Mouse (Mus musculus): Measurements from ENCODE around the gene Commd7. TPM values are rescaled to one million over a fixed set of nuclear protein-coding genes. Genes with fewer than 3 reads are reported as not detected.
"Not testable (repeated sequence)": the region's sequence is repeated elsewhere in the genome, so short reads cannot be mapped to it uniquely, and the experiment has no call there.

Commd7 gene
- 10 to 100 TPM; 27.6 to 32.0 TPM for total RNA-seq (2021)

DNA sequence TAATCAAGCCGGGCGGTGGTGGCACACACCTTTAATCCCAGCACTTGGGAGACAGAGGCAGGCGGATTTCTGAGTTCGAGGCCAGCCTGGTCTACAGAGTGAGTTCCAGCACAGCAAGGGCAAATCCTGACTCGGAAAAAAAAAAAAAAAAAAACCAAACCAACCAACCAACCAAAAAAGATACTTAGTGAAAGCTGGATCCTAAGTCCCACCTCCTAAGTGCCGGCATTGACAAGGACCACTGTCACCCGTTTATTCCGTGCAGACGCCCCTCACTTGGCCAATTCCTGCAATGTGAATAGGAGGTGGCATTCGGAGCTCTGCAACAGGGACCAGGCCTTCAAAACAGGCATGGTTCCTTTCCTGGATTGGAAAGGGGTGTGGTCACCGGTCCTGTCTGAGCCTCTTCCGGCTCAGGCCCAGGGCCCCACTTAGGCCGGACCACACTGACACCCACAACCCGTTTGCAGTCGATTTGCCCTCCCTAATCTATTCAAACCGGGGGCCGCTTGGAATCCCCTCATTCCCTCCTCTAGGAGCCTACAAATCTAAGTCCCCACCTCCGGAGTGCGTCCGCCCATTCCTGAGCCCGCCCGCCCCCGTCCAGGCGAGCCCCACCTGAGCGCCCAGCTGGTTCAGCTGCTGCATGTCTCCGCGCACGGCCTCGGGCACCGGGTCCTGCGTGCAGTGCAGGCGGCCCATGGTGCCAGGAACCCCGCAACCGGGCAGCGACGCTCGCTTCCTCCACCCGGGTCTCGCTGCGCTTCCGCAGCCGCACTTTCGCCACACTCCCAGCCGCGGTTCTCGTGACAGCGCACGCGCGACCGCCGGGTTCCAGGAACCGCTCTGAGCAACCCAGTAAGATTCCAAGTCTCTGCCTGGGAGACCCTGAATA is at the start of gene Commd7:
TSS of gene Commd7 (minus strand) at position 806 of the 895 bp plus-strand sequence.
- peak; percentile 85 to 88 for DNase-seq (ENCODE audit: low spot score in 2 of 2)
- intact Hi-C loops (cut with DNase I) = no loop called here

DNA sequence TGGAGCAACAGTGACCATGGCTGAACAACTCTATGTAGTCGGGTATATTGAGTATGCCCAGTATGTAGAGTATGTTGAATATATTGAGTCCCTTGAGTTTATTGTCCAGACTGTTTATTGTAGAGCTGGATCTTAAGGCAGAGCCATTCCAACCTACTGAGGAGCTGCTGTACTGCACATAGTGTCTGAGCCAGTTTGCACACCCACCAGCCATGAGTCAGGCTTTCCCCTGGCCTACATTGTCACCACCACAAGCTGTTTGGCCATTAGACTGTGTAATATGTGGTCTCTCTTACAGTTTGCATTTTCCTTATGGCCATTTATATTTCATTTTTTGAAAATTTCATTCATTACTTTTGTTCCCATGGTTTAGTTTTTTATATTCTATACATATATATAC is 47.4 kb upstream of the Commd7 start:
- intact Hi-C loops (cut with DNase I) = no loop called here
- DNase-seq (ENCODE audit: low spot score in 2 of 2) = peak; percentile 24 to 28

DNA sequence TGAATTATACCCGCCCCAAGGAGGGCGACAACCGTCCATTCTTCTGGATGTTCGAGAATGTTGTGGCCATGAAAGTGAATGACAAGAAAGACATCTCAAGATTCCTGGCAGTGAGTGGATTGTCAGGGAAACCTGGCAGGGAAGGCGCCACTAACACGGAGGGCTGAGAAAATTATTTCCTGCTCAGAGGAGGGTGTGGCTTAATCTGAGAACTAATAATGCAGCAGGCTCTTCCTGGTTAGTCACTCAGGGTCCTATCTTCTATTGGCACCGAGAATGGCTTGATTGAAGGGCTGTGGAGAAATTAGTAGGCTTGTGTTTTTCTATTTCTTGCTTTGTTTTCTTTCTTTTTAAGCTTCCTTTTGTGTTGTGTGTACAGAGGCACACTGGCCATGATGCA is 45.0 kb upstream of the Commd7 start:
- intact Hi-C loops (cut with DNase I) = no loop called here

DNA sequence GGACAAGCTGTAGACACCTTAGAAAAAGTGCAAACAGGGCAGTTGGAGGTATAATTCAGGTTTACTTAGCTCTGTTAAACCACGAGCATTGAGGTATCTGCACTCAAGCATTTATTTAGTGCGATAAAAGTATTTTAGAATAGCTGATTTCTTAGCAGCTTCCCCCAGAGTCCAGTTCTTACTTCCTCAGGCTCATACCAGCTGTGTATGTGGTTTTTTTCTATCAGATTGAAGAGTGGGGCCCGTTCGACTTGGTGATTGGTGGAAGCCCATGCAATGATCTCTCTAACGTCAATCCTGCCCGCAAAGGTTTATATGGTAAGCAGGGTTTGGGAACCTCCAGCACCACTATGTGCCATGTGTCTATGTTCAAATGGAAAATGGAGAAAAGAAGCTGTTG is 44.4 kb upstream of the Commd7 start:
- intact Hi-C loops (cut with DNase I) = no loop called here
- no peak for DNase-seq (ENCODE audit: low spot score in 2 of 2)

More for the DNA sequence above, 45.0 kb upstream of the Commd7 start:
- DNase-seq (ENCODE audit: low spot score in 2 of 2) = no peak

DNA sequence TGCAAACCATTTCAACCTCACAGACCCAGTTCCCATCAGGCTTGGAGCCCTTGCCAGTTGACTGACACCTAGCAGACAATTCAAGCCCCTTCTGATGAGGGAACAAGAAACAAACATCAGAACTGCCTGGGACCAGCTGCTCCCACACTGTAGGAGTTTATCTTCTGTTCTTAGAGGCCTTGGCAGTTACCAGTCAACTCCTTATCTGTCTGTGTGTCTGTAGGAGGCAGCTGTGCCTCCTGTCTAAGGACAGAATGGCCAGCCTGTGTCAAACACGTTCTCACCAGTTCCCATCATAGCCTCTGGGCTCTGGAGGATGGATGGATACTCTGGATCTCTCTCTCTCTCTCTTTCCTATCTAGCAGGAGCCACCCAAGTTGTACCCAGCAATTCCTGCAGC is 42.8 kb upstream of the Commd7 start:
- DNase-seq (ENCODE audit: low spot score in 2 of 2); intact Hi-C loops (cut with DNase I): not testable (repeated sequence)

DNA sequence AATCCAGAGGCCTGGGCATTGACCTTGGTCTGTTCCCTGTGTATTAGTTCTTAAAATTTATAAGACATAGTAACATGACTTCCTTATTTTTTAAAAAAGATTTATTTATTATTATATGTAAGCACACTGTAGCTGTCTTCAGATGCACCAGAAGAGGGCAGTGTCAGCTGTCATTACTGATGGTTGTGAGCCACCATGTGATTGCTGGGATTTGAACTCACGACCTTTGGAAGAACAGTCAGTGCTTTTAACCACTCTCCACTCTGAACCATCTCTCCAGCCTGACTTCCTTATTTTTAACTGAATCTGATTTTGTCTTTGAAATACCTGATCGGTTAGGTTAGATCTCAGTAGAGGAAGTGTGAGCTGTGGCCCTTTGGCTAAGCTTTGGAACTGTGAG is 40.0 kb upstream of the Commd7 start:
- intact Hi-C loops (cut with DNase I) = no loop called here
- DNase-seq (ENCODE audit: low spot score in 2 of 2) = no peak

DNA sequence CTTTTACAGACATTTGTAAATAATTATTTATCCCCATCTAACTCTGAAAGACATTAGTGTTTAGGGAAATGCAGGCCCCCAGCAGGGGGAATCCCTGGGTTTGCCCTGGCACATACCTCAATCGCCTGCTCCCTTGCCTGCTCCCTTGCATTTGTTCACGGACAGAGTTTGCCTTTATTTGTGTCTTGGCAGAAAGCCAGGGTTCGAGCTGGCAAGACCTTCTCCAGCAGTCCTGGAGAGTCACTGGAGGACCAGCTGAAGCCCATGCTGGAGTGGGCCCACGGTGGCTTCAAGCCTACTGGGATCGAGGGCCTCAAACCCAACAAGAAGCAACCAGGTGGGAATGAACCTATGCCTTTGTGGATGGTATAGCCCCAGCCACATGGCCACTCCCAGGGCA is 37.5 kb upstream of the Commd7 start:
- intact Hi-C loops (cut with DNase I) = no loop called here
- no peak for DNase-seq (ENCODE audit: low spot score in 2 of 2)

DNA sequence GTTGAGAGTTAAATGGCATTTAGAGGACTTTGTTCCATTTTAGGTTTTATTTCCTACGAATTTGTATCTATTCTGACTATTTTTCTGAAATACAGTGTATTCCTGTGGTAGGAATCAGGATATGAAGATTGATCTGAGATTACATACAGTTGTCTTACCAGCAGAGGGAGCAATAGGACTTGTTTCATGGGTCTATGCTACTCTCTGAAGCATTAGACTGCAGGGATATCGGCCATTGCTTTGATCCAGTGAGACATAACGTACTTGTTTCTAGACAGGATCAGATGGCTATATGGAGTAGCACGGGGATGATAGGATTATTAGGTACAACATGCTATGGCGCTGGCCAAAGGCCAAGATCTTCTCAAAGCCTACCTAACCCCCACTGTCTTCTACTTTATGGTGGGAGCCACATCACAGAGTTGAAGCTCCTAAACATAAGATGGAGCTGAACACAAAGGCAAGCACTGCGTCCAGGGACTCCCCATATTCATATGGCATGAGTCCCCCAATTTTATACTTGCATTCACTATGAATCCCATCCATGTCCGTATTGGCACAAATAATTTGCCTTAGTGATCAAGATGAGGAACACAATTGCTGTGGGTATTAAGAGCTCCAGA is 36.3 kb upstream of the Commd7 start:
- intact Hi-C loops (cut with DNase I) = loop anchor here (2.0 to 5.0 kb wide), 2 partner anchors 182 to 263 kb away; no protein-coding TSS in a partner anchor
- DNase-seq (ENCODE audit: low spot score in 2 of 2) = peak in 1 of 2 experiments; percentile 9

DNA sequence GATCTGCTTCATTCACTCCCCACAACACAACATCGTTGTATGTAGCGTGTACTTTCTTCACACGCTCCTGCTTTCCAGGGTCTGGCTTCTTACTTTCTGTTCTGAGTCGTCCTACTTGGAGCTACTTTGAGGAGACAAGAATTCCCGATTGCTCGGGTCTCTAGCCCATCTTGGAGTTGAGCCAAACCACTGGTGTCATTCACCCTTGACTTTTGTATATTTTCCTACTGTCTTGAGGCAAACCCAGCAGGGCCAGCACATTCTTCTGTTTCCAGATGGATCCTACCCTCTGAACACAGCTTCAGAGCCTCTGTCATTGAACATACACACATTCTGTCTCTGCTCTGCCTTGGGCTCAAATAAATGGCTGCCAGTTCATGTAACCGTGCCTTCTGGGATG is 32.8 kb upstream of the Commd7 start:
- intact Hi-C loops (cut with DNase I) = loop anchor here (5.0 kb wide), 1 partner anchor 267 kb away; no protein-coding TSS in a partner anchor
- DNase-seq (ENCODE audit: low spot score in 2 of 2) = no peak

DNA sequence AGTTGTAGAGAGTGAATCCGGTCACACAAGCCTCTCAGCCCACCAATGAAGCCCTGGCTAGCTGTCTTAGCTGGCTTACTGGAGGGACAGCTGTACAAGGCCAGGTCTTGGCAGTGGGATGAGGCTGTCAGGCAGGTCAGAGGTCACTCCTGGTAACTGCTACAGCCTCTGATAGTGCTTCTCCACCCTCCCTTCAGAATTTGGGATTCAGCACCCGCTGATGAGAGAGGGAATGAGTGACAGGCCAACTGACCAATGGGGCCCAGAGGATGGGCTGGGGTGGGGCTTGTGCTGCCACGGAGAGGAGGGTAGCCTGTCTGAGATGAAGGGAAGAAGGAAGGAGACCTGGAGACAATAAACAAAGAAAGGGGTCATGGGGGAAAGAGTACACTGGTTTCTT is 28.0 kb upstream of the Commd7 start:
- intact Hi-C loops (cut with DNase I) = no loop called here
- no peak for DNase-seq (ENCODE audit: low spot score in 2 of 2)

DNA sequence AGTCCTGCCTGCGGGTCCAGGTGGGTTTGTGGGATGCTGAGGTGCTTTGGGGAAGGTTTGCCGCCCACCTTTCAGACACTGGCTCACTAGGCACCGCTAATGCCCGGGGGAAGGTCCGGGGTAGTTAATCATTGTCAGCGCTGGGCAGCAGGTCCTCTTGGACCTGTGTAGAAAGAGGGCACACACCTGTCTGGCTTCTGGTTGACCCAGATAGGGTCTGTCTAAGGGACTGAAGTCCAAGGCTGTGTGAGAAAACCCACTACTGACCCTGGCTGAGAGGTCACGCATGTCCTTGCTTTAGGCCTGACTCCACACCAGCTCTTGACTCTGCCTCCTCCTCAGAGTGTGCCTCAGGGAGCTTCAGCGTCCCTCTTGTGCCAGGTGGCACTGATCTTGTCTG is 25.1 kb upstream of the Commd7 start:
- intact Hi-C loops (cut with DNase I); DNase-seq (ENCODE audit: low spot score in 2 of 2): not testable (repeated sequence)

DNA sequence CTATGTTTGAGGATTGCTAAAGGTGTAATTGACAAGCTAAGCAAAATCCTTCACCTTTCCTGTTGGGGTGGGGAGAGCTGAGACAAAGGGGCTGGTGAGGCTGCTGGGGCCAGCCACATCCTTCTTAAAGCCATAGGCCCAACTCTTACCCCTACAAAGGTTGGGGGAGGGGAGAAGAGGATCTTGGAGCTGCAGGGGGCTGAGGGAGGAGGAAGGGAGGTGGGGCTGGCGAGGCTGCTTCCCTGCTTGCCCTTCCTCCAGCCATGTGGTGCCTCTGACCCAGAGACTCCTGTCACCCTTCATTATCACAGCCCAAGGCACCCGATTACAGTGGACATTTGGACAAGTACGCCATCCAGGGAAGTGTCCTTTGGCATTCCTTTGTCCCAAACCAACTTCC is 19.1 kb upstream of the Commd7 start:
- intact Hi-C loops (cut with DNase I) = no loop called here

DNA sequence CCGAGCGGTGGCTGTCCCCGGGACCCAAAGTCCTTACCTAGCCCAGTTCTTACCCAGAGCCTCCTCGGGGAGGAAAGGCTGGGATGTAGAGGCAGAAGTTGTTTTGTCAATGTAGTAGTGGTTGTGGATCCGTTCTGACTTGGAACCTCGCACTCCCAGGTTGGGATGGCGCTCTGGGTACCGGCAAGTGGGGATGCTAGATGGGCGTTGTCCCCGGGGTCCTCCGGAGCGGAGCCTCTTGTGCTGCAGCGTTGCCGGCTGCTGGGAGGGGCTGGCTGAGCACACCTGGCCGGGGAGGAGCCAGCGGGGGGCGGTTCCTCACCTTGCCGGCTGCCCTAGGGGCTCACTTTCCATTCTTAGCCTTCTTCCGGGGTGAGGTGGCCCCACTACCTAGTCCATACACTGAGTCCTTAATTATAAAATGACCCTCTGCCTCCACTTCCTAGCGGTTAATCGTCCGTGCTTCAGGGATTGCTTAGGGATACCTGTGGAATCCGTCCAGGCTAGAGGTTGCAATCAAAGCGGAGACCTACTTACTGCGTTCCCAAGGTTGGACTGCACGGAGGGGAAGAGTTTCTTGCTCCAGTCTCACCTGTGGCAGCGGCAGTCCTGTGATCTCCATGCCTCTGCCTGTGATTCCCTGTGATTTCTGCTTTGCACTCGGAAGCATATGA is 17.6 kb upstream of the Commd7 start:
- DNase-seq (ENCODE audit: low spot score in 2 of 2) = no peak
- intact Hi-C loops (cut with DNase I) = no loop called here

More for the DNA sequence above, 19.1 kb upstream of the Commd7 start:
- DNase-seq (ENCODE audit: low spot score in 2 of 2) = no peak

DNA sequence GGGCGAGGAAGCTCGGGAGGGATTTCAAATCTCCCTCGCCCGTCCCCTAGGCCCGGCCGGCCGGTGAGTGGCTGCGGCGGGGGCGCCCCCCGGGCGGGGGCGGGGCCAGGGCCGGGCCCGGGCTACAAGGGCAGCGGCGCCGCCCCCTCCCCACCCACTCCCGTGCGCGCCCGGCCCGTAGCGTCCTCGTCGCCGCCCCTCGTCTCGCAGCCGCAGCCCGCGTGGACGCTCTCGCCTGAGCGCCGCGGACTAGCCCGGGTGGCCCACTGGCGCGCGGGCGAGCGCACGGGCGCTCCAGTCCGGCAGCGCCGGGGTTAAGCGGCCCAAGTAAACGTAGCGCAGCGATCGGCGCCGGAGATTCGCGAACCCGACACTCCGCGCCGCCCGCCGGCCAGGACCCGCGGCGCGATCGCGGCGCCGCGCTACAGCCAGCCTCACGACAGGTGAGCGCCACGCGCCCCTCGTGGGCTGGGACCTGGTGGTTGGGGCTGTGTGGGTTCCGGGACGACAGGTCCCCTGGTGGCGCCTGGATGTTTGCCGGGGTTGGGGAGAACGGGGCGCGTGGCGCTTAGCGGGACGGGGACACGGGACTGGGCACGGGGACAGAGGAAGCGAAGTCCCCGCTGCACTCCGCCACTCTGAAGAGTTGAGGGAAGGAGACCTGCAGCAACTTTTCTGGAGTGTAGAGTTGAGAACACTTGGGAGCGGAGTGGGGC is 16.9 kb upstream of the Commd7 start, which contains the start of gene Dnmt3b:
TSS of gene Dnmt3b (plus strand) at position 153 of the 716 bp plus-strand sequence.
- intact Hi-C loops (cut with DNase I) = no loop called here

DNA sequence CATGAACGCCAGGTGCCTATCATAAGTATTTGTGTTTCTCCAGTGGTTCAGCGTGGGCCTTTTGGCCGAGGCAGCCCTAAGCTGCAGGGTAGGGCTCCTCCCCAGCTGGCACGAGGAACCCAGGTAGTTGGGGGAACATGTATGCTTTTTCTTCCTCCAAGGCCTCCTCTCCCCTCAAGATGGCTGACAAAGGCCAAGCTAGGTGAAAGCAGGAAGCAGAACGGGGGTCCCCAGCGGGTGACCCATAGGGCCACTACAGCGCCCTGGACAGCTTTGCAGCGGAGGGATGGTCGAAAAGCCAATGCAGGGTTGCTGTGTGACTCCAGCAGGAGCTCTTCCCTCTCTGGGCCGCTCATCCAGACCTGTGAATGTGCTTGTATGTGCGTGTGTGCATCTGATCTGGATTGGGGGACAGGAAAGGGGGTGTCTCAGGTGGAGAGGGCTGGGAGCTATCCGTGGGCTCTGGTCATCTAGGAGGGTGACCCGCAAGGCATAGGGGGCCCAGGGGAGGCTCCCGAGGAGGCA is 16.3 kb upstream of the Commd7 start:
- intact Hi-C loops (cut with DNase I) = no loop called here
- DNase-seq (ENCODE audit: low spot score in 2 of 2) = no peak

More for the DNA sequence above, 16.9 kb upstream of the Commd7 start, which contains the start of gene Dnmt3b:
- peak; percentile 50 to 67 for DNase-seq (ENCODE audit: low spot score in 2 of 2)

DNA sequence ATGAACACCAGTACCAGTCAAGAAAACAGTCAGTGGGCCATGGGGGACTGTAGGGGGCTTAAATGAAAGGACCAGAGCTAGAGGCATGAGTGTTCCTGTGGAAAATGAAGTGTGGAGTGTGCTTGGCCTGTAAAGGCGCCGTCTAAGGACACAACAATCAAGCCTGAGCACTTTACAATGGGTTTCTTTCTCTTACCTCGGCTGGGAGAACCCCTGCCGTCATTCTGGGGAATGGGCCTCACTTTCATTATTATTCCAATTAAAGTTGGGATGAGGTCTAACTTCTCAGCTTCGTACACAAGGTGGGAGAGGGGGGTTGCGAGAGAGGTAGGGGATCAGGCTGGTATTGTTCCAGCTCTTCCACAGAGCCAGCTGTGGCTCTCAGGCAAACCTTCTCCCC is 10.4 kb upstream of the Commd7 start:
- no peak for DNase-seq (ENCODE audit: low spot score in 2 of 2)
- intact Hi-C loops (cut with DNase I) = no loop called here

DNA sequence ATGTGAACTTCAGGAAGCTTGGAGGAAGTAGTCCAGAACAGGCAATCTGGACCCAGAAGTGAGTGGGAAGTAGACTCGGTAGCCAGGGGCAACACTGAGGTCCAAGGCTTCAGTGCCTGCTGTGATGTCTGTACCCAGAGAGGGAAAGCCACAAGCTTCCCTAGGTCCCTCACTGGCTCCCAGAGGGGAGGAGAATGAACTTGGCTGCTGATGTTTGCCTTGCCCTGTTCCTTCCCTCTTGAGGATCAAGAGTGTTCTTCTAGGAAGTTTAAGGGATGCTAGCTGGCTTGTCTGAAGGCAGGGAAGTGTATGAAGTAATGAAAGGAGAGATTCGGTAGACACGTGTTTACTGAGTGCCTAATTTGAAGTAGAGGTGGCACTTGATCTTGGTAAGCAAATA is 9.9 kb upstream of the Commd7 start:
- intact Hi-C loops (cut with DNase I) = no loop called here
- DNase-seq (ENCODE audit: low spot score in 2 of 2) = no peak

DNA sequence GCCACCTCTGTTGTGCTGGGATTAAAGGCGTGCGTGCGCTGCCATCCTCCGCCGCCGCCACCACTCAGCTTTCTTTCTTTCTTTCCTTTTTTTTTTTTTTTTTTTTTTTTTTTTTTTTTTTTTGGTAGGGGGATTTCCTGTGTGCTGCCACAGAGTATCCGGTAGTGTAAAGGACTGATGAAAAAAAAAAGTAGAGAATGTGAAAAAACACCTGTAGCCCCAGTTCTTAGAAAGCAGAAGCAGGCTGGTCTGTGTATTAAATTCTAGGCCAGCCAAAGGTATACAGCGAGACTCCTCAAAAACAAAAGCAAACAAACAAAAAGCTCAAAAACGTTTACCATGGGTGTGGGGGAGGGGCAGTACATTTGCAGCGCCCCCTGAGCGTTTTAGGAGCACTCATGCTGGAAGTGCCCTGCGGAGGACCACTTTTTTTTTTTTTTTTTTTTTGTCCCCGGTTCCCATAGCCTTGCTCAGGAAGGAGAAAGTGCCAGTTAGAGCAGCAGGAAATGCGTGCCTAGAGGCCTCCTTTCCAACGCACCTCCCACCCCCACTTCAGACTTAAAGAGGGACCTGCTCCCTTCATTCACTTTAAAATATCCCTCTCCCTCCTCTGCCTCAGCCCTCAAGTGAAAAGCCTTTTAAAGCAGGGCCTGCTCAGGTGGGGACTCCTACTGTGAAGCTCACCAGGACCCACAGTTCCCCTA is 6.5 kb upstream of the Commd7 start:
- no peak for DNase-seq (ENCODE audit: low spot score in 2 of 2)
- intact Hi-C loops (cut with DNase I) = no loop called here

DNA sequence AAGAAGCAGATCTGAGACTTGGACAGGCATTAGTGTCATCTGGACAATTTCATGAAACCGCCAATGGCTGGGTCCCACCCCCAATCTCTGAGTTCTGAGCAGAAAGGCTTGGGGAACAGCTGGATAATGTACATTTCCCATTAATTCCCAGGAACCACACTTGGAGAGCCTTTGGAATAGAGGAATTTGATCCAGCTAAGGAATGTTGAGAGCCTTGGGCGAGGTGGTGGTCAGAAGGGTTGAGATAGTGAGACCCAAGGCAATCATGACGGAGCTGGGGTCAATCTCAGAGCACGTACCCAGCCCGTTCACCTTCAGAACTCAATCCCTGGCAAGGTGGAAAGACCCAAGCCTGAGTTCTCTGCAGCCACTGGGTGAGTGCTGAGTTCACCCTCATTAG is 678 bp upstream of the Commd7 start:
- no peak for DNase-seq (ENCODE audit: low spot score in 2 of 2)
- intact Hi-C loops (cut with DNase I) = no loop called here

All from left cerebral cortex, postnatal 36 days (tissue).